Mouse (Mus musculus) midbrain, embryonic 16.5 days (tissue): Measurements from ENCODE around the gene Slc38a2. TPM values are rescaled to one million over a fixed set of nuclear protein-coding genes. Genes with fewer than 3 reads are reported as not detected.
A peak's percentile ranks its signal among the peaks of the same experiment; 100 is the strongest.

Experiments used
- ATAC-seq: fragments of 200-750 bp; cut with Nextera tagmentation; 2 replicates; pipeline ENCODE4 v1.8.0; 2017; ENCODE audit warnings: moderate TSS enrichment
- H3K27ac ChIP-seq: fragments of 300-500 bp; sonication (generic); 2 replicates; pipeline ENCODE4 v1.5.1; 2014; ENCODE audit warnings: mild to moderate bottlenecking, low read length, mixed read lengths
- H3K27me3 ChIP-seq: fragments of 300-500 bp; sonication (generic); 2 replicates; pipeline ENCODE4 v1.6.1; 2014; ENCODE audit warnings: low read depth, low read length, mixed read lengths; ENCODE audit not compliant: control insufficient read depth, insufficient read depth
- H3K36me3 ChIP-seq: fragments of 300-500 bp; sonication (generic); 2 replicates; pipeline ENCODE4 v1.6.1; 2014; ENCODE audit warnings: mild to moderate bottlenecking, low read length, moderate library complexity, mixed read lengths; ENCODE audit not compliant: control insufficient read depth, insufficient read depth
- H3K4me1 ChIP-seq: fragments of 300-500 bp; sonication (generic); 2 replicates; pipeline ENCODE4 v1.6.1; 2014; ENCODE audit warnings: mild to moderate bottlenecking, low read length, mixed read lengths; ENCODE audit not compliant: control insufficient read depth, insufficient read depth
- H3K4me2 ChIP-seq: fragments of 300-500 bp; sonication (generic); 2 replicates; pipeline ENCODE4 v1.6.1; 2014; ENCODE audit warnings: mild to moderate bottlenecking, low read length, mixed read lengths
- H3K4me3 ChIP-seq: fragments of 300-500 bp; sonication (generic); 2 replicates; pipeline ENCODE4 v1.5.1; 2014; ENCODE audit warnings: low read depth, mild to moderate bottlenecking, low read length, moderate library complexity, mixed read lengths
- H3K9ac ChIP-seq: fragments of 300-500 bp; sonication (generic); 2 replicates; pipeline ENCODE4 v1.6.1; 2014; ENCODE audit warnings: low read depth, low read length, mixed read lengths
- H3K9me3 ChIP-seq: fragments of 300-500 bp; sonication (generic); replicated peaks from 2 replicates; pipeline ENCODE4 v1.6.1; 2014; ENCODE audit warnings: mild to moderate bottlenecking, low read length, mixed read lengths; ENCODE audit not compliant: control insufficient read depth, poor library complexity, severe bottlenecking
- WGBS: fragments of 180-500 bp; shearing (Covaris S2); extraction: QIAGEN DNeasy Blood & Tissue Kit; methylation state at CpG from one replicate; pipeline ENCODE4 v1.1.7; 2014; 5-methylcytosine and 5-hydroxymethylcytosine counted together
- polyA plus RNA-seq: library from polyadenylated mRNA; unstranded; fragments of >200 nt; fragmentation: Nextera tagmentation; extraction: Ambion mirVana; gene quantifications from 2 replicates; pipeline ENCODE4 v1.2.1, GENCODE M21; 2015

The Slc38a2 gene
- 111 and 127 TPM in 2 replicates for polyA plus RNA-seq

DNA sequence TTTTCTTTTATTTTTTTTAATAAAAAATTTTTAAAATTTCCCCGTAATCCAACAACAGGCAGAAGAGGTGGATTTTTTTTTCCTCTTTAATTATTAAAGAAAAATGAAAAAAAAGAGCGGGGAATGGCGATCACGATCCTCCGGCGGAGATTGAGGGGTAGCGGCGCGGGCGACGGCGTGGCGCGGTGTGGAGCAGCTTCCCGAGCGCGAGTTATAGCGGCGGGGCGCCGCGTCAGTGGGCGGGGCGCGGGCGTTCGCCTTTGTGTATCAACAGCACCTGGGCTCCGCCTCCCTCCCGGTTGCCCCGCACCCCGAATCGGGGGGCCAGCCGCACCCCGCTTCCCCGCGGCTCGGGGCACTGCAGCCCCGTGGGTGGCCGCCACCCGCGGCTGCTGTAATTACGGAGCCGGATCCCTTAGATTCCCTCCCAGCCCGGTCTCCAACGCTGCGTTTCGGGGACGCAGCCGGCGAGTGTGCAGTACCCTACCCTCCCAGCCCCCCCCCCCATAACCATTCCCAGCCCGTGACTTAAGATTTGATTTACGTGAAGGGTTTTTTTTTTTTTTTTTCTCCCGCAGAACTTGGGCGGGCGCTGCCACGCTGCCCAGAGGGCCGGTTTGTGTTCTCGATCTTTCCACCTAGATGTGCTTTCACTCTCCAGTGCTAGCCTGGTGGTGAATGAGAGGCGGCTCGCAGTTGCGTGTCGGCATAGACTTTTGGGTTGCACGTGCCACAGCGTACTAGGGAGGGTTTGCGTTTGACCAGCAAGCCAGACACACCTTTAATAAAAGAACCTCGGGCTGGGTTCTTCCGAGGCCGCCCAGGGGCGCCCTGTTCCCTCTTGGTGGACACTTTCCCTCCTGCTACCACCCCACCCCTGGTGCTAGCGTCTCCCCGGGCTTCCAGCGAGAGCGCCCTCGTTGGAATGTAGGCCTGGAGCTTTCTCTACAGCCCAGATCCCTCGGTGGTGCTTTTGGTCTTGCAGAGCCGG lies at the start of gene Slc38a2:
TSS of gene Slc38a2 (minus strand) at position 210 of the 991 bp plus-strand sequence.
- peaks cover 34% of the 10 kb centered on the region for H3K4me1 ChIP-seq
- no peaks in the 10 kb centered on the region for H3K27me3 ChIP-seq
- WGBS, result 0% methylated on average over 76 of the region's 76 CpGs
- peak within 1 kb of the TSS; percentile 94 for H3K4me3 ChIP-seq
- peak within 1 kb of the TSS; percentile 87 for H3K4me2 ChIP-seq
- ATAC-seq, result peak; percentile 89
- H3K9ac ChIP-seq, result peak within 1 kb of the TSS; percentile 99
- no peaks in the 10 kb centered on the region for H3K9me3 ChIP-seq
- H3K36me3 ChIP-seq, result 0 out of 2 replicates have a peak, but pooled peaks cover 3% of the 10 kb centered on the region
- peak within 1 kb of the TSS; percentile 100 for H3K27ac ChIP-seq

DNA sequence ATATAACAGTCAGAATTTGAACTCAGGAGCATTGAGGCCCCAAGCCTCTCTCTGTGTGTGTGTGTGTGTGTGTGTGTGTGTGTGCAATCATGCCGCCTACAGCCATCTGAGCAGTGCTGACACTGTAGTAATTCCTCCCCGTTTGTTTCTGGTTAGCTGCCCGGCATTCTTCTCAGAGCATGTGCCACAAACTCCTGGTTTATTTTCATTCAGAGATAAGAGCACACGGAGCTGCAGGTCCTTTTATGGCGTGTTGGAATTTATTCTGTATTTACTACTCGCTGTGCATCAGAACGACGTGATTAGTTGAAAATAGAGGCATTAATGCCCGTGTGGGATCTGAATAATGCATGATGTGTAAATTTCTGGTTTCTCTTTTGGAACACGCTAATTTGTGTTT lies 49.6 kb upstream of the Slc38a2 start:
- H3K9me3 ChIP-seq, result no peaks in the 10 kb centered on the region
- no peaks in the 10 kb centered on the region for H3K27me3 ChIP-seq
- no peak overlapping the region for H3K9ac ChIP-seq
- H3K4me3 ChIP-seq, result no peak overlapping the region
- no peaks in the 10 kb centered on the region for H3K36me3 ChIP-seq
- peak overlapping the region; percentile 16 for H3K4me2 ChIP-seq
- peak overlapping the region; percentile 63 for H3K27ac ChIP-seq
- ATAC-seq, result no peak
- 47% methylated on average over 10 of the region's 10 CpGs for whole genome bisulfite sequencing
- no peaks in the 10 kb centered on the region for H3K4me1 ChIP-seq

DNA sequence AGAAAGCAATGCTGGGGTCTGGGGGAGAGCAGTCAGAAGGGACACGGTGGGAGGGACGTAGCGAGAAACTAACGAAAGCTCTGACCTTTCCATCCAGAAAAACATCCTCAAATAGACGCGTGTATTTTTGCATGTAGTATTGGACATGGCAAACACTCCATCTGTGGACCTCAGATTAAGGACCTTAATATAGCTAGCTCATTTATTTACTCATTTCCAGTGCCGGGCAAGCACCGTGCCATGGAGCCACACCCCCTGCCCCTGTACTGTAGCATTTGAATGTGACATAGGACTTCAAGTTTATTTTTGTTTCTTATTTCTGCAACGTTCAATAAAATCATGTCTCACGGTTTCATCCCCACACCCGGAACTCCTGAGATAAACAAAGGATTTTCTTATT lies 48.0 kb upstream of the Slc38a2 start:
- no peak overlapping the region for H3K4me2 ChIP-seq
- H3K4me3 ChIP-seq, result no peak overlapping the region
- no peaks in the 10 kb centered on the region for H3K9me3 ChIP-seq
- H3K9ac ChIP-seq, result no peak overlapping the region
- no peaks in the 10 kb centered on the region for H3K36me3 ChIP-seq
- H3K27me3 ChIP-seq, result no peaks in the 10 kb centered on the region
- no peaks in the 10 kb centered on the region for H3K4me1 ChIP-seq
- H3K27ac ChIP-seq, result no peak overlapping the region
- no peak for ATAC-seq
- WGBS, result 81% methylated on average over 11 of the region's 11 CpGs

DNA sequence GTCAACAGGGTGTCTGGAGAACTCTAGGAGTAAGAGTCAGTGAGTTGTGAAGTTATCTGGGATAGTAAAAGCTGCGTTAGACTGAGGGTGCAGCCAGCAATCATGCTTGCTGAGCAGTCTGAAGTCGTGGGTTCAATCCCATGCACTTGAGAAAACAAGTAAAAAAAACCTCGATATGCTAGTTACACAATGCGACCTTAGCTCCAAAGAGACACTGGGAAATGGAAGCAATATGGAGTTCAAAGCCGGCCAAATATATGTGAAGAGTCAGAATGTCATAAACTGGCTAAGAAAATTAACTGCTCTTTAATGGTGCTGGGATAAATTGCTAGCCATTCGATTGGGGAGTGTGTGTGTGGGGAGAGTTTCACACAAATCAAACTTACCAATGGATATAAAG lies 47.5 kb upstream of the Slc38a2 start:
- no peak overlapping the region for H3K4me2 ChIP-seq
- no peaks in the 10 kb centered on the region for H3K9me3 ChIP-seq
- no peak overlapping the region for H3K9ac ChIP-seq
- no peak overlapping the region for H3K27ac ChIP-seq
- no peaks in the 10 kb centered on the region for H3K27me3 ChIP-seq
- H3K36me3 ChIP-seq, result no peaks in the 10 kb centered on the region
- no peak for ATAC-seq
- H3K4me3 ChIP-seq, result no peak overlapping the region
- no peaks in the 10 kb centered on the region for H3K4me1 ChIP-seq
- WGBS, result 91% methylated on average over 6 of the region's 6 CpGs

DNA sequence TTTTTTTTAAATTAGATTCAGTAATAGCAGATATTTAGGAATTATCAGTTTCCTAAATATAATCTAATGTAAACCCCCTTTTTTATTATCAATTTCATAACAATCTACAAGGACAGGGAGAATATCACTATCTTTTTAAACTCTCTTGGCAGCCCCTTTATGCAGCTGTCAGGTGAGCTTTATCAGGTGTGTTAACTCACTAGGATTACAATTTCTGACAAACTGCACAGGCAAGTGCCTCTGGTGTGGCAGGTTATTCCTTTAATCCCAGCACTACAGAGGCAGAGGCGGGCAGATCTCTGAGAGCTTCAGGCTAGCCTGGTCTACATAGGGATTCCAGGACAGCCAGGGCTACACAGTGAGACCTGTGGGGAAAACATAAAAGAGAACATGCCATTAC lies 45.8 kb upstream of the Slc38a2 start:
- H3K27me3 ChIP-seq, result no peaks in the 10 kb centered on the region
- H3K36me3 ChIP-seq, result no peaks in the 10 kb centered on the region
- no peak overlapping the region for H3K9ac ChIP-seq
- no peak for ATAC-seq
- no peaks in the 10 kb centered on the region for H3K4me1 ChIP-seq
- 95% methylated on average over 1 of the region's 1 CpGs for WGBS
- H3K9me3 ChIP-seq, result no peaks in the 10 kb centered on the region
- H3K4me3 ChIP-seq, result no peak overlapping the region
- H3K27ac ChIP-seq, result no peak overlapping the region
- H3K4me2 ChIP-seq, result no peak overlapping the region

DNA sequence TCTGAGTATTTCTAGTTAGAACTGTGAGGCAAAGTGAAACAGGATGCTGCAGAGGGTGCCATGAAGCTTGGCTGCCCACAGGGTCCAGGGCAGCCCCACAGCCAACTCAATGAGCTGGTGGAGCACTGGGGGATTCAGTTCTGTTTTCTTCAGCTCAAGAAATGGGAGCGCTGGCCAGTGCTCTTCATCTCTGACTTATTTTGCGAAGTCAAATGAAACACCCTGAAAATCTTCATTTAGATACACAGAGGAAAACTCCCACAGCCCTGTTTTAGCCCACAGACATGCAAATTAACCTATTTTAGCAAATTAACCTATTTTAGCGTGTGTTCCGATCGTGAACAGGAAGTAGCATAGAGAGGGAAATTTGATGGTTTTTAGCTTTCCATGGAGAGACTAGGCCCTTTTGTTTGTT lies 45.4 kb upstream of the Slc38a2 start:
- no peak overlapping the region for H3K9ac ChIP-seq
- H3K4me3 ChIP-seq, result no peak overlapping the region
- ATAC-seq, result no peak
- no peak overlapping the region for H3K4me2 ChIP-seq
- H3K36me3 ChIP-seq, result no peaks in the 10 kb centered on the region
- H3K27me3 ChIP-seq, result no peaks in the 10 kb centered on the region
- no peak overlapping the region for H3K27ac ChIP-seq
- H3K4me1 ChIP-seq, result no peaks in the 10 kb centered on the region
- 96% methylated on average over 5 of the region's 5 CpGs for WGBS
- H3K9me3 ChIP-seq, result no peaks in the 10 kb centered on the region

DNA sequence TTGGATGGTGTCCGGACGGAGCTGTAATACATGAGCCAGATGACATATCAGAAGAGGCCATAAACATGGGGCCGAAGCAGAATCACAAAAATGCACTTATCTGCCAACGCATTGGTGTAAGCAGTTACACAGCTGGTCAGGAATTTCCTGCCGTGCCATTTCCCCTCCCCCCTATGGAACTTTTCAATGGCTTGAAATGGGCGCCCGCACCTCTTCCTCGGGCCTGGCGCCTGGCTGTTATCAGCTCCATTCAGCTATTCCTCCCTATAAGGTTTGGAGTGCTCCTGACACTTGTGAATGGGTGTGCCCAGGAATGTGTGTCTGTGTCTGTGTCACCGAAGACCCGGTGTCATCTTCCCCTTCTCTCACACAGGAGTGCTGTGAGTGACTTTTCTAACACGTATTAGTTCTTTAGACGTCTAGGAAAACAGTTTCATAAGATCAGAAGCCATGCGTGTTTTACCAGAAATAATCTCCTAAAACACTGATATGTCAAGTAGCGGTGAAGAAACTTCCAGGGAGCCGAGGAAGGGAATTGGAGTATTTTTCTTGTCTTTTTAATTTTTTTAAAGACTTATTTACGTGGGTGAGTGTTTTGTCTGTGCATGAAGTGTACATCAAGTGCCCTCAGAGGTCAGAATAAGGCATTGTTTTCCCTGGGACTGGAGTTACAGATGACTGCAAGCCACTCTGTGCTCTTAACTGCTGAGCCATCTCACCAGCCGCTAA lies 44.8 kb upstream of the Slc38a2 start:
- WGBS, result 83% methylated on average over 18 of the region's 18 CpGs
- no peak for ATAC-seq
- Histone ChIP-seq H3K36me3 (no peaks in the 10 kb centered on the region), H3K4me2 (no peak overlapping the region), H3K9ac (no peak overlapping the region), H3K9me3 (no peaks in the 10 kb centered on the region), H3K27me3 (no peaks in the 10 kb centered on the region), H3K4me3 (no peak overlapping the region), H3K27ac (no peak overlapping the region), H3K4me1 (no peaks in the 10 kb centered on the region)

DNA sequence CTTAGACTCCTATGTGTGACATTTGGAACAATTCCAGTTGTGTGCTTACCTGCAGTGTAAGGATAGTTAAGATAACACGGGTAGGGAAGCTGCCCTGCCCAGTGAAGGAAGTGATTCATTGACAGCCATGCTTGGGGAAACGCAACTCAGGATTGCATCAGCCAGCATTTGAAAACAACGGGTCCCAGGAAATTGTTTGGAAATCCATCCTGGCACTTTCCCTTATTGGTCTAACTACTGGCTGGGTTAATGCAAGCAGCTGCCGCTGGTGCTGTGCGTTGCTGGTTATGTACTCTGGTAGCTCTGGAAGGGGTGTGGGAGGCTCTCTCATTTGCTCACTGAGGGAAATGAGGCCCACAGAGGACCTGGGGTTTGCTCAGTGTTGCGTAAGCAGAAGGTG lies 43.7 kb upstream of the Slc38a2 start:
- Histone ChIP-seq H3K4me3 (no peak overlapping the region), H3K9me3 (no peaks in the 10 kb centered on the region), H3K27me3 (no peaks in the 10 kb centered on the region), H3K4me1 (no peaks in the 10 kb centered on the region), H3K27ac (no peak overlapping the region), H3K36me3 (no peaks in the 10 kb centered on the region), H3K9ac (no peak overlapping the region), H3K4me2 (no peak overlapping the region)
- WGBS, result 84% methylated on average over 6 of the region's 6 CpGs
- ATAC-seq, result no peak
